8 mouse cellular contexts compared by ENCODE assay signal in the genomic region with DNA sequence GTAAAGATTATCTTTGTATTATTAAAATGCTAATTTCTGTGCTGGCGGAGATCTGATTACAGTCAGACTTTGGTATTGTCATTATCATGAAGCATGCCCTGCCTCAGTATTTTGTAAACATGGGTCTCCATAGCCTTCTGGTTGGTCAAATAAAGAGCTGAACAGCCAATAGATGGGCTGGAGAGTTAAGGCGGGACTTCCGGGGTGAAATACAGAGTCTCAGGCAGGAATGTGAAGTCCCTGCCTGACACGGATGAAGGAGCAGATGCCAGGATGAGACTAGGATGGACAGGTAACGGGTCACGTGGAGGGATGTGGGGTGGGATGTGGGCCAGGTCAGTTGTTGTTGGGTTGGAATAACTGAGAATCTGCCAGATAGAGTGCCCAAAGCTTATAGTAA. TPM values are rescaled to one million over a fixed set of nuclear protein-coding genes. Genes with fewer than 3 reads are reported as not detected.
DNase-seq lines count a peak whose midpoint lies in the region; ATAC-seq and TF ChIP-seq lines count a peak whose summit lies in the region.

A gene (plus strand): TSS at position 211 of the 400 bp plus-strand sequence.

- intact Hi-C loops in left cerebral cortex, adult 2 months (cut with DNase I): no loop called here
- intact Hi-C loops in gastrocnemius, postnatal 36 days (cut with DNase I): no loop called here

- no peaks in the 10 kb centered on the region for H3K27me3 ChIP-seq in intestine, embryonic 16.5 days (replicated peaks; ENCODE audit: control insufficient read depth, insufficient read depth, low read length)
- no peaks in the 10 kb centered on the region for H3K27me3 ChIP-seq in midbrain, embryonic 10.5 days (ENCODE audit: low read depth, poor library complexity, severe bottlenecking)

- peaks cover 12% of the 10 kb centered on the region for H3K4me1 ChIP-seq in intestine, embryonic 16.5 days (ENCODE audit: control insufficient read depth, insufficient read depth, low read length)
- H3K4me1 ChIP-seq in midbrain, embryonic 10.5 days: peaks cover 23% of the 10 kb centered on the region

- no peak for DNase-seq in left cerebral cortex, adult 2 months (ENCODE audit: extremely low spot score in 1 of 2, low spot score in 2 of 2)
- no peak for DNase-seq in left cerebral cortex, adult 11 months (ENCODE audit: low spot score)
- no peak for DNase-seq in adrenal gland, postnatal 4 days (ENCODE audit: low spot score in 2 of 2)
- DNase-seq in gastrocnemius, postnatal 36 days: no peak
- no peak for DNase-seq in midbrain, embryonic 10.5 days (ENCODE audit: low spot score)
- no peak for DNase-seq in cerebellum, adult 8-10 months
- no peak for DNase-seq in testis, postnatal 14 days (ENCODE audit: low spot score)

- no peak for TF ChIP-seq CTCF in left cerebral cortex, adult 2 months (IDR thresholded peaks at IDR 0.05)

- H3K4me3 ChIP-seq in left cerebral cortex, adult 2 months: no peak within 1 kb of the TSS
- no peak within 1 kb of the TSS for H3K4me3 ChIP-seq in intestine, embryonic 16.5 days (ENCODE audit: low read length)
- no peak within 1 kb of the TSS for H3K4me3 ChIP-seq in midbrain, embryonic 10.5 days

- no peaks in the 10 kb centered on the region for H3K9me3 ChIP-seq in intestine, embryonic 16.5 days (ENCODE audit: control insufficient read depth, low read length)
- no peaks in the 10 kb centered on the region for H3K9me3 ChIP-seq in midbrain, embryonic 10.5 days (replicated peaks)

- ATAC-seq in intestine, embryonic 16.5 days: no peak

- WGBS in intestine, embryonic 16.5 days: 81% methylated on average over 6 of the region's 6 CpGs
- WGBS in midbrain, embryonic 10.5 days: 81% methylated on average over 6 of the region's 6 CpGs

- H3K27ac ChIP-seq in left cerebral cortex, adult 2 months: no peak within 1 kb of the TSS
- no peak within 1 kb of the TSS for H3K27ac ChIP-seq in intestine, embryonic 16.5 days (ENCODE audit: low read length)
- H3K27ac ChIP-seq in midbrain, embryonic 10.5 days (replicated peaks): no peak within 1 kb of the TSS

- no peak within 1 kb of the TSS for H3K4me2 ChIP-seq in intestine, embryonic 16.5 days (ENCODE audit: low read depth, low read length)

- H3K9ac ChIP-seq in intestine, embryonic 16.5 days (ENCODE audit: low read depth, low read length): no peak within 1 kb of the TSS

- H3K36me3 ChIP-seq in intestine, embryonic 16.5 days (ENCODE audit: control insufficient read depth, insufficient read depth, low read length): peaks cover 10% of the 10 kb centered on the region; the same call in 1 of the 2 replicates
- H3K36me3 ChIP-seq in midbrain, embryonic 10.5 days: peaks cover 30% of the 10 kb centered on the region

RNA-seq across cellular contexts. Expression of the gene that starts here (rescaled TPM):
- 10 to 100 TPM; 79.7 to 89.7 TPM for total RNA-seq in left cerebral cortex, adult 2 months (2021)
- total RNA-seq in adrenal gland, postnatal 4 days (2021): 10 to 100 TPM; 79.9 to 87.1 TPM
- total RNA-seq in gastrocnemius, postnatal 36 days (2021): 10 to 100 TPM; 27.0 to 28.5 TPM
- 64.9 and 69.1 TPM in 2 replicates for polyA plus RNA-seq in intestine, embryonic 16.5 days (2015; fragmentation: Nextera tagmentation; extraction: Ambion mirVana)
- 85.6 and 92.4 TPM in 2 replicates for polyA plus RNA-seq in midbrain, embryonic 10.5 days (2016; fragmentation: Nextera tagmentation; extraction: Ambion mirVana)
